Mouse (Mus musculus): ENCODE measurements around the gene Rnf183.

- TF ChIP-seq CTCF (IDR thresholded peaks at IDR 0.05; ENCODE audit: low read depth, low read length) (no peak), GATA2 (IDR thresholded peaks at IDR 0.05; ENCODE audit: borderline replicate concordance, low read depth, low read length) (no peak), TAL1 (conservative IDR thresholded peaks at IDR 0.05; ENCODE audit: low read depth, low read length) (no peak), GATA1 (IDR thresholded peaks at IDR 0.05; ENCODE audit: borderline replicate concordance, low read length) (no peak)
These were observed 45.2 kb downstream of the Rnf183 start for GRCm38 (mm10) chr4:62389592-62390512.
